Mouse (Mus musculus) E14TG2a.4 (cell line): ENCODE measurements around the gene Ubac2.

Experiments used
- CTCF ChIP-seq: conservative IDR thresholded peaks from 2 replicates; pipeline ENCODE4 v1.5.1; 2014; ENCODE audit warnings: low read length
- NANOG ChIP-seq: IDR thresholded peaks from 2 replicates; pipeline ENCODE4 v1.6.1; 2014; ENCODE audit warnings: borderline replicate concordance, low read length, mixed read lengths

- TF ChIP-seq CTCF, result no peak
- no peak for TF ChIP-seq NANOG
Observed at GRCm38 (mm10) chr14:121961496-121962127, 83.2 kb downstream of the Ubac2 start.
